ENCODE assay signal across 10 mouse cellular contexts in the genomic region with DNA sequence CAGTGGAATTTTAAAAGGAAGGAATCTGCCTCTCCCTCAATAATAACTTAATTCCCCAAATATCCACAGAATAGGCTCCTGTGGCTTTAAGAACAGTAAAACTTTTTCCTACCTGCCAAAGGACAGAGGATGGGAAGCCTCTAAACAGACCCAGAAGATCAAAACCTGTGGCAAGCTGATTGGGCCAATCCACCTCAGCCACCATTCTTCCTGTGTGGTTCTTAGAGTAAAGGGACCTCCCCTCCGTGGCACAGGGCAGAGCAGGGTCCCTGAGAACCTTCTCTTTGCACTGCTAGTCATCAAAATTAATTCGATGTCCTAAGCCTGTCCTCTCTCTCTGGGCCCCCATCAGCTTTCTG. TPM values are rescaled to one million over a fixed set of nuclear protein-coding genes. Genes with fewer than 3 reads are reported as not detected.
A peak's percentile ranks its signal among the peaks of the same experiment; 100 is the strongest.
DNase-seq lines count a peak whose midpoint lies in the region; ATAC-seq lines count a peak whose summit lies in the region.
"Had no signal": no experiment of that assay in that cellular context is flagged by ENCODE, and none has a peak within 500 bp of the region (broad histone marks: within the 10 kb centered on the region; RNA-seq: fewer than 3 reads in every experiment).

No protein-coding gene starts in this region.

- WGBS in heart, embryonic 12.5 days = 40% methylated on average over 2 of the region's 2 CpGs
- WGBS in midbrain, embryonic 10.5 days = 20% methylated on average over 2 of the region's 2 CpGs
- 29% methylated on average over 2 of the region's 2 CpGs for WGBS in midbrain, embryonic 11.5 days
- WGBS in hindbrain, embryonic 16.5 days = 23% methylated on average over 2 of the region's 2 CpGs

- H3K9ac ChIP-seq in heart, embryonic 12.5 days = no peak overlapping the region
- H3K9ac ChIP-seq in midbrain, embryonic 11.5 days (ENCODE audit: low read length) = no peak overlapping the region
- no peak overlapping the region for H3K9ac ChIP-seq in hindbrain, embryonic 16.5 days (ENCODE audit: low read depth, low read length)

- H3K9me3 ChIP-seq in heart, embryonic 12.5 days (replicated peaks) = no peaks in the 10 kb centered on the region
- H3K9me3 ChIP-seq in midbrain, embryonic 10.5 days (replicated peaks) = no peaks in the 10 kb centered on the region
- H3K9me3 ChIP-seq in midbrain, embryonic 11.5 days (ENCODE audit: control insufficient read depth, low read length) = no peaks in the 10 kb centered on the region
- no peaks in the 10 kb centered on the region for H3K9me3 ChIP-seq in hindbrain, embryonic 16.5 days (ENCODE audit: control insufficient read depth, low read length)

- no peaks in the 10 kb centered on the region for H3K36me3 ChIP-seq in heart, embryonic 12.5 days
- no peaks in the 10 kb centered on the region for H3K36me3 ChIP-seq in midbrain, embryonic 10.5 days
- H3K36me3 ChIP-seq in midbrain, embryonic 11.5 days (ENCODE audit: control insufficient read depth, insufficient read depth, low read length) = no peaks in the 10 kb centered on the region
- H3K36me3 ChIP-seq in hindbrain, embryonic 16.5 days (ENCODE audit: control insufficient read depth, insufficient read depth, low read length) = no peaks in the 10 kb centered on the region

- no peak overlapping the region for H3K27ac ChIP-seq in heart, embryonic 12.5 days (ENCODE audit: poor library complexity, severe bottlenecking)
- H3K27ac ChIP-seq in midbrain, embryonic 10.5 days (replicated peaks) = no peak overlapping the region
- H3K27ac ChIP-seq in midbrain, embryonic 11.5 days (ENCODE audit: low read depth, low read length) = no peak overlapping the region
- H3K27ac ChIP-seq in hindbrain, embryonic 16.5 days (ENCODE audit: low read depth, low read length) = no peak overlapping the region

- peak overlapping the region; percentile 79 for H3K4me2 ChIP-seq in heart, embryonic 12.5 days
- no peak overlapping the region for H3K4me2 ChIP-seq in midbrain, embryonic 11.5 days
- H3K4me2 ChIP-seq in hindbrain, embryonic 16.5 days (ENCODE audit: low read length) = peak overlapping the region; percentile 91

- peaks cover 42% of the 10 kb centered on the region for H3K4me1 ChIP-seq in heart, embryonic 12.5 days (replicated peaks)
- H3K4me1 ChIP-seq in midbrain, embryonic 10.5 days = peaks cover 47% of the 10 kb centered on the region
- peaks cover 4% of the 10 kb centered on the region for H3K4me1 ChIP-seq in midbrain, embryonic 11.5 days (ENCODE audit: control insufficient read depth, insufficient read depth, low read length)
- H3K4me1 ChIP-seq in hindbrain, embryonic 16.5 days (ENCODE audit: control insufficient read depth, insufficient read depth, low read depth, low read length) = peaks cover 10% of the 10 kb centered on the region

- H3K4me3 ChIP-seq in heart, embryonic 12.5 days = peak overlapping the region; percentile 69
- H3K4me3 ChIP-seq in midbrain, embryonic 10.5 days = peak overlapping the region; percentile 79; the same call in 1 of the 2 replicates
- no peak overlapping the region for H3K4me3 ChIP-seq in midbrain, embryonic 11.5 days (ENCODE audit: low read depth, low read length)
- H3K4me3 ChIP-seq in hindbrain, embryonic 16.5 days (ENCODE audit: low read length) = peak overlapping the region; percentile 86

- ATAC-seq in heart, embryonic 12.5 days (ENCODE audit: insufficient number of reproducible peaks, low FRiP score) = no peak
- no peak for ATAC-seq in midbrain, embryonic 11.5 days (ENCODE audit: low FRiP score)
- no peak for ATAC-seq in hindbrain, embryonic 16.5 days

- DNase-seq in heart, adult 8-10 months (ENCODE audit: low spot score) = no peak
- no peak for DNase-seq in midbrain, embryonic 10.5 days (ENCODE audit: low spot score)
- DNase-seq in midbrain, embryonic 11.5 days (ENCODE audit: low spot score, missing footprints) = no peak
- DNase-seq in thymus, postnatal 14 days = peak; percentile 47
- no peak for DNase-seq in ovary, adult 18-20 months (ENCODE audit: low spot score)
- no peak for DNase-seq in urinary bladder, postnatal 14 days (ENCODE audit: low spot score)
- DNase-seq: lung, postnatal 4 days; right cerebral cortex, postnatal 25 days had no signal

- peaks cover 3% of the 10 kb centered on the region; the same call in 1 of the 2 replicates for H3K27me3 ChIP-seq in heart, embryonic 12.5 days (replicated peaks)
- peaks cover 45% of the 10 kb centered on the region for H3K27me3 ChIP-seq in midbrain, embryonic 10.5 days (ENCODE audit: low read depth, poor library complexity, severe bottlenecking)
- peaks cover 12% of the 10 kb centered on the region for H3K27me3 ChIP-seq in midbrain, embryonic 11.5 days (ENCODE audit: control insufficient read depth, insufficient read depth, low read length)
- H3K27me3 ChIP-seq in hindbrain, embryonic 16.5 days (replicated peaks; ENCODE audit: control insufficient read depth, insufficient read depth, low read length) = no peaks in the 10 kb centered on the region

RNA-seq across cellular contexts. Expression of a gene that starts 2.6 kb away (rescaled TPM):
- polyA plus RNA-seq in heart, embryonic 12.5 days (2016; fragmentation: Nextera tagmentation; extraction: Ambion mirVana) = 29.8 and 33.6 TPM in 2 replicates
- total RNA-seq in heart, adult 8-10 months (2022) = 100 to 1,000 TPM; 120 to 156 (median 130) TPM
- polyA plus RNA-seq in midbrain, embryonic 10.5 days (2016; fragmentation: Nextera tagmentation; extraction: Ambion mirVana) = 7.0 and 9.1 TPM in 2 replicates
- 7.8 and 8.4 TPM in 2 replicates for polyA plus RNA-seq in midbrain, embryonic 11.5 days (2014; fragmentation: Nextera tagmentation; extraction: Ambion mirVana)
- 18.9 and 21.0 TPM in 2 replicates for polyA plus RNA-seq in hindbrain, embryonic 16.5 days (2015; fragmentation: Nextera tagmentation; extraction: Ambion mirVana)
